Mouse (Mus musculus) liver, embryonic 13.5 days (tissue): ENCODE data around the gene Map4k1. TPM values are rescaled to one million over a fixed set of nuclear protein-coding genes. Genes with fewer than 3 reads are reported as not detected.

Experiments used
- ATAC-seq: fragments of 200-750 bp; cut with Nextera tagmentation; 2 replicates; pipeline ENCODE4 v1.8.0; 2017; ENCODE audit warnings: low read depth, mild to moderate bottlenecking, moderate number of reproducible peaks, moderate library complexity
- DNase-seq: peaks from one replicate; pipeline ENCODE4 v3.0.0; 2022
- H3K27ac ChIP-seq: fragments of 300-500 bp; sonication (generic); 2 replicates; pipeline ENCODE4 v1.5.1; 2015; ENCODE audit warnings: moderate library complexity, mild to moderate bottlenecking, inconsistent platforms
- H3K27me3 ChIP-seq: fragments of 300-500 bp; sonication (generic); 2 replicates; pipeline ENCODE4 v1.6.1; 2015; ENCODE audit warnings: mild to moderate bottlenecking, inconsistent platforms
- H3K36me3 ChIP-seq: fragments of 300-500 bp; sonication (generic); 2 replicates; pipeline ENCODE4 v1.6.1; 2015; ENCODE audit warnings: mild to moderate bottlenecking, inconsistent platforms
- H3K4me1 ChIP-seq: fragments of 300-500 bp; sonication (generic); replicated peaks from 2 replicates; pipeline ENCODE4 v1.6.1; 2015; ENCODE audit warnings: inconsistent platforms
- H3K4me2 ChIP-seq: fragments of 300-500 bp; sonication (generic); 2 replicates; pipeline ENCODE4 v1.6.1; 2015; ENCODE audit warnings: inconsistent platforms, mild to moderate bottlenecking, moderate library complexity
- H3K4me3 ChIP-seq: fragments of 300-500 bp; sonication (generic); replicated peaks from 2 replicates; pipeline ENCODE4 v1.5.1; 2015; ENCODE audit warnings: mild to moderate bottlenecking, inconsistent platforms
- H3K9ac ChIP-seq: fragments of 300-500 bp; sonication (generic); 2 replicates; pipeline ENCODE4 v1.6.1; 2015; ENCODE audit warnings: mild to moderate bottlenecking, inconsistent platforms
- H3K9me3 ChIP-seq: fragments of 300-500 bp; sonication (generic); replicated peaks from 2 replicates; pipeline ENCODE4 v1.6.1; 2016; ENCODE audit warnings: inconsistent platforms
- whole genome bisulfite sequencing: fragments of 180-500 bp; shearing (Covaris S2); methylation state at CpG from one replicate; pipeline ENCODE4 v1.1.7; 2015; ENCODE audit not compliant: insufficient replicate concordance; 5-methylcytosine and 5-hydroxymethylcytosine counted together
- polyA plus RNA-seq: library from polyadenylated mRNA; unstranded; fragments of >200 nt; fragmentation: Nextera tagmentation; extraction: Ambion mirVana; gene quantifications from 2 replicates; pipeline ENCODE4 v1.2.1, GENCODE M21; 2015

Gene Map4k1
- polyA plus RNA-seq, 1 experiment from 2014 or later: 29.1 TPM

GRCm38 (mm10) chr7:28956270-28956669, 25.6 kb upstream of the Map4k1 start:
- no peak for ATAC-seq
- H3K4me3 ChIP-seq: no peak overlapping the region
- WGBS: 72% methylated on average over 1 of the region's 1 CpGs
- H3K36me3 ChIP-seq: peaks cover 23% of the 10 kb centered on the region; the same call in 1 of the 2 replicates
- no peak overlapping the region for H3K4me2 ChIP-seq
- peaks cover 100% of the 10 kb centered on the region for H3K4me1 ChIP-seq
- H3K9me3 ChIP-seq: no peaks in the 10 kb centered on the region
- peak overlapping the region; percentile 10 for H3K9ac ChIP-seq
- H3K27ac ChIP-seq: peak overlapping the region; percentile 92; the same call in 1 of the 2 replicates
- H3K27me3 ChIP-seq: no peaks in the 10 kb centered on the region
- DNase-seq: no peak

- H3K36me3 ChIP-seq: peaks cover 16% of the 10 kb centered on the region; the same call in 1 of the 2 replicates
- no peak overlapping the region for H3K4me2 ChIP-seq
- H3K4me3 ChIP-seq: no peak overlapping the region
- H3K9me3 ChIP-seq: no peaks in the 10 kb centered on the region
- 70% methylated on average over 6 of the region's 6 CpGs for WGBS
- H3K27ac ChIP-seq: peak overlapping the region; percentile 92
- DNase-seq: no peak
- no peaks in the 10 kb centered on the region for H3K27me3 ChIP-seq
- no peak for ATAC-seq
- peaks cover 91% of the 10 kb centered on the region for H3K4me1 ChIP-seq
- H3K9ac ChIP-seq: peak overlapping the region; percentile 99
Measured at GRCm38 (mm10) chr7:28957286-28957685, 24.6 kb upstream of the Map4k1 start.

GRCm38 (mm10) chr7:28957997-28958725, 23.7 kb upstream of the Map4k1 start:
- ATAC-seq: no peak
- Histone ChIP-seq H3K4me2 (peak overlapping the region; percentile 92), H3K27ac (peak overlapping the region; percentile 92), H3K9ac (peak overlapping the region; percentile 99), H3K4me1 (peaks cover 89% of the 10 kb centered on the region), H3K9me3 (no peaks in the 10 kb centered on the region), H3K27me3 (no peaks in the 10 kb centered on the region), H3K36me3 (peaks cover 13% of the 10 kb centered on the region; the same call in 1 of the 2 replicates), H3K4me3 (peak overlapping the region; percentile 24)
- DNase-seq: no peak
- WGBS: 39% methylated on average over 1 of the region's 1 CpGs

GRCm38 (mm10) chr7:28958770-28959169, 23.1 kb upstream of the Map4k1 start:
- Histone ChIP-seq H3K9ac (peak overlapping the region; percentile 99), H3K4me3 (peak overlapping the region; percentile 97), H3K4me1 (peaks cover 89% of the 10 kb centered on the region), H3K4me2 (peak overlapping the region; percentile 92), H3K27me3 (no peaks in the 10 kb centered on the region), H3K27ac (peak overlapping the region; percentile 92), H3K9me3 (no peaks in the 10 kb centered on the region), H3K36me3 (peaks cover 13% of the 10 kb centered on the region; the same call in 1 of the 2 replicates)
- WGBS: 65% methylated on average over 1 of the region's 1 CpGs
- DNase-seq (no peak), ATAC-seq (no peak)

DNA sequence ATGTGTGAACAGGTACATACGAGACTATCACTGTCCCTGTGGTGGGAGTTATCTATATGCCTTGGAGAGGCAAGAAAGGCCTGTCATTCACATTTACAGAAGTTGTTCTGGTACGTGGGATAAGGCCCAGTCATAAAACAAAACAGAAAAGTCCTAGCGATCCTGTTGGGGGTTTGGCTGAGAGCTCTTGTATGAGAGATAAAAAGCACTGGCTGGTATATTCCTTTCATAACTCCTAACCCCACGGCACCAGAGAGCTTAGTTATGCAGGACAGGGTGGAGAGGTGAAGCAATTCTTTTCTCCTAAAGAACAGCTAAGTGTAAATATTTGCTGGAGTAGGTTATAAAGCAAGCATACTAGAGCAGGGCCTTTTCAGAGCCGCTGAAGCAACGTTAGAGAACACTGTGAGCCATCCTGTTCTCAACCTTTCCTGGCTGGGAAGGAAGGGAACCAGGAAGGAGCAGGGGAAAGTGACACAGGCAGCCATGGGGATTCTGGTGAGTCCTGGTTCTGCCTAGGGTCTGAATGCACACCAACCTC, 22.3 kb upstream of the Map4k1 start:
- Histone ChIP-seq H3K9me3 (no peaks in the 10 kb centered on the region), H3K4me2 (peak overlapping the region; percentile 92), H3K4me1 (peaks cover 82% of the 10 kb centered on the region), H3K27ac (peak overlapping the region; percentile 92), H3K27me3 (no peaks in the 10 kb centered on the region), H3K36me3 (peaks cover 12% of the 10 kb centered on the region; the same call in 1 of the 2 replicates), H3K9ac (peak overlapping the region; percentile 99), H3K4me3 (peak overlapping the region; percentile 97)
- 5% methylated on average over 6 of the region's 6 CpGs for WGBS
- DNase-seq: peak; percentile 37
- peak; percentile 4; the same call in 1 of the 2 replicates for ATAC-seq

DNA sequence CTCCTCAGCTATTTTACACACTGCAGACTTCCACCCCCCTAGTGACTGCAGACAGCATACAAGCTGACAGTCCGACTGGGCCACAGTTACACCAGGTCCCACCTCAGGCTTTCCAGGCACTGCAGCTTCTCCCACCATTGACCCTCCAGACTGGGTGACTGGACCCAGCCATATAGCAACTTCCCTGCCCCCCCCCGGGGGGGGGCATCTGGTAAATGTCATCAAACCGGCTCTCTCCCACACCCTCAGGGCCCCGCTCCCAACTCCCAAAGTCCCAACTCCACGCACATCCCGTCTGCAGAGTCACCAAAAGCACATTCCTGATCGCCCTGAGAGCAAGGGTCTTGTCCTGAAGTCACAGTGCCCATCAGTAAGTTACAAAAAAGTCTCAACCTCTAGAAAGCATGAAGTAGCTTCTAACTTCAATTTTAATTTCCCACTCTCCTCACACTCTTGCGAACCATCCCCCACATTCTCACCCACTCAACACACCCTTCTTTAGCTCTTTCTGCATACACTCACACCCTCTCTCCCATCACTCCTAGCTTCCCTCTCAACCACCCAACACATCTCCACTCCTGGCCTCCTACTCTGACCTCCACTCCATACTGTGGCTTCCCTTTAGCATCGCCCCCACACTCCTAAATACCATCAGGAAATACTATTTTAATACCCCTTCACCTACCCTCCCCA, 21.4 kb upstream of the Map4k1 start:
- Histone ChIP-seq H3K36me3 (0 out of 2 replicates have a peak, but pooled peaks cover 5% of the 10 kb centered on the region), H3K27me3 (no peaks in the 10 kb centered on the region), H3K9ac (peak overlapping the region; percentile 99), H3K27ac (peak overlapping the region; percentile 92), H3K9me3 (no peaks in the 10 kb centered on the region), H3K4me1 (peaks cover 72% of the 10 kb centered on the region), H3K4me3 (peak overlapping the region; percentile 97), H3K4me2 (peak overlapping the region; percentile 92)
- ATAC-seq (no peak), DNase-seq (no peak)
- WGBS: 29% methylated on average over 9 of the region's 9 CpGs

- Histone ChIP-seq H3K36me3 (no peaks in the 10 kb centered on the region), H3K9me3 (no peaks in the 10 kb centered on the region), H3K4me1 (peaks cover 62% of the 10 kb centered on the region), H3K27ac (peak overlapping the region; percentile 92), H3K4me3 (peak overlapping the region; percentile 97), H3K4me2 (peak overlapping the region; percentile 92), H3K27me3 (no peaks in the 10 kb centered on the region), H3K9ac (peak overlapping the region; percentile 99)
- 0% methylated on average over 7 of the region's 7 CpGs for WGBS
- ATAC-seq: no peak
- DNase-seq: no peak
Measured at GRCm38 (mm10) chr7:28961584-28961926, 20.3 kb upstream of the Map4k1 start.

DNA sequence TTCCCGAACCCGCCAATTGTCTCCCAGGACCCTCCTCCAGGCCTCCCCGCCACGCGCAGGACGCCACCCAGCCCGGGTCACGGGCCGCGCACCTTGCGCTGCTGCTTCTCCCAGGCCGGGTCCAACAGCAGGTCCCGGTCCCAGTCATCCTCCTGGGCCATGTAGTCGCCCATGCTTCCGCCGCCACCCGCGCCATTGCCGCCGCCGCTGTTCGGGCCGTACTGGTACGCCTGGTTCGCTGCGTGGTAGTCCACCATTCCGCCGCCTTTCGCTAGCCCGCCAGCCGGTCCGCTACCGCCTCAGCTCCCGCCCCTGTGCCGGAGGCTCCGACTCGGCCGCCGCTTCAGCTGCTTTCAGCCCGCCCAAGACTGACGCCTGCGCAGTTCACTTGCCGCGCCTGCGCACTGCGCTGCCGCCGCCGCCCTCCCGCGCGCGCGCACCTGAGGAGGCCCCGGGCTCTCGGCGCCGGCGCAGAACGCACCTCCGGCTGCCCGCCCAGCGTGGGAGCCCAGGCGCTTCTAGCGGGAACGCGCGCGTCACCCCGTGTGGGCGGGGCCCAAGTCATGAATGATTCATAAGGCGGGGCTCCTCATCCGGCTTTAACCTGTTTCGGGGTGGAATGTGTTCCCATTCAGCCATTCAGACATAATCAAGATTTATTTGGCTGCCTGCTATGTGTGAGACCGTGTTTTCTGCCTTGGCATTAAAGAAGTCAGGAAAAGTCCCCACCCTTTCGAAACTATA, 19.8 kb upstream of the Map4k1 start, which contains the start of gene Actn4:
Actn4 (minus strand) TSS at position 414 of the 744 bp plus-strand sequence.
- peak within 1 kb of the TSS; percentile 97 for H3K4me3 ChIP-seq
- peak within 1 kb of the TSS; percentile 99 for H3K9ac ChIP-seq
- peaks cover 58% of the 10 kb centered on the region for H3K4me1 ChIP-seq
- DNase-seq (peak; percentile 99), ATAC-seq (peak; percentile 89)
- H3K27me3 ChIP-seq: no peaks in the 10 kb centered on the region
- WGBS: under 1% methylated on average over 76 of the region's 76 CpGs
- no peaks in the 10 kb centered on the region for H3K9me3 ChIP-seq
- peak within 1 kb of the TSS; percentile 92 for H3K4me2 ChIP-seq
- no peaks in the 10 kb centered on the region for H3K36me3 ChIP-seq
- peak within 1 kb of the TSS; percentile 92 for H3K27ac ChIP-seq

- 67% methylated on average over 3 of the region's 3 CpGs for WGBS
Measured at GRCm38 (mm10) chr7:28963399-28963923, 18.4 kb upstream of the Map4k1 start.

GRCm38 (mm10) chr7:28965346-28965840, 16.5 kb upstream of the Map4k1 start:
- peaks cover 7% of the 10 kb centered on the region; the same call in 1 of the 2 replicates for H3K36me3 ChIP-seq
- H3K9me3 ChIP-seq: no peaks in the 10 kb centered on the region
- DNase-seq: no peak
- peaks cover 39% of the 10 kb centered on the region for H3K4me1 ChIP-seq
- H3K9ac ChIP-seq: no peak overlapping the region
- H3K27me3 ChIP-seq: no peaks in the 10 kb centered on the region
- 67% methylated on average over 5 of the region's 5 CpGs for WGBS
- H3K4me2 ChIP-seq: no peak overlapping the region
- H3K4me3 ChIP-seq: no peak overlapping the region
- no peak overlapping the region for H3K27ac ChIP-seq
- ATAC-seq: no peak

More at GRCm38 (mm10) chr7:28963399-28963923, 18.4 kb upstream of the Map4k1 start:
- peaks cover 45% of the 10 kb centered on the region for H3K4me1 ChIP-seq
- peak overlapping the region; percentile 67; the same call in 1 of the 2 replicates for H3K9ac ChIP-seq
- peak overlapping the region; percentile 86 for H3K27ac ChIP-seq
- H3K36me3 ChIP-seq: no peaks in the 10 kb centered on the region
- H3K4me2 ChIP-seq: no peak overlapping the region
- DNase-seq: no peak
- no peaks in the 10 kb centered on the region for H3K9me3 ChIP-seq
- no peak for ATAC-seq
- H3K27me3 ChIP-seq: no peaks in the 10 kb centered on the region
- H3K4me3 ChIP-seq: no peak overlapping the region
